Mouse (Mus musculus) lung, embryonic 14.5 days (tissue): ENCODE measurements around the gene Stac. TPM values are rescaled to one million over a fixed set of nuclear protein-coding genes. Genes with fewer than 3 reads are reported as not detected.

Experiments used
- ATAC-seq: fragments of 200-750 bp; cut with Nextera tagmentation; 2 replicates; pipeline ENCODE4 v1.8.0; 2017; ENCODE audit warnings: mild to moderate bottlenecking, moderate TSS enrichment, moderate library complexity; ENCODE audit not compliant: insufficient read depth
- DNase-seq: peaks from one replicate; pipeline ENCODE4 v3.0.0-alpha.2; 2015
- H3K27ac ChIP-seq: fragments of 300-500 bp; sonication (generic); 2 replicates; pipeline ENCODE4 v1.5.1; 2014; ENCODE audit warnings: low read depth, mild to moderate bottlenecking, moderate library complexity
- H3K27me3 ChIP-seq: fragments of 300-500 bp; sonication (generic); 2 replicates; pipeline ENCODE4 v1.6.1; 2014; ENCODE audit warnings: low read length, control low read depth; ENCODE audit not compliant: insufficient read depth
- H3K36me3 ChIP-seq: fragments of 300-500 bp; sonication (generic); 2 replicates; pipeline ENCODE4 v1.6.1; 2014; ENCODE audit warnings: control low read depth; ENCODE audit not compliant: insufficient read depth
- H3K4me1 ChIP-seq: fragments of 300-500 bp; sonication (generic); 2 replicates; pipeline ENCODE4 v1.6.1; 2014; ENCODE audit warnings: antibody characterized with exemption, control low read depth; ENCODE audit not compliant: insufficient read depth
- H3K4me2 ChIP-seq: fragments of 300-500 bp; sonication (generic); 2 replicates; pipeline ENCODE4 v1.6.1; 2014; ENCODE audit warnings: mild to moderate bottlenecking
- H3K4me3 ChIP-seq: fragments of 300-500 bp; sonication (generic); 2 replicates; pipeline ENCODE4 v1.5.1; 2014; ENCODE audit warnings: low read depth, low read length
- H3K9ac ChIP-seq: fragments of 300-500 bp; sonication (generic); 2 replicates; pipeline ENCODE4 v1.6.1; 2014
- H3K9me3 ChIP-seq: fragments of 300-500 bp; sonication (generic); 2 replicates; pipeline ENCODE4 v1.6.1; 2016; ENCODE audit warnings: low read depth, low read length, control low read depth
- CTCF ChIP-seq: IDR thresholded peaks from 2 replicates; pipeline ENCODE4 v1.5.1; 2016; ENCODE audit warnings: antibody characterized with exemption, low read depth
- WGBS: fragments of 180-500 bp; shearing (Covaris S2); extraction: QIAGEN DNeasy Blood & Tissue Kit; methylation state at CpG from one replicate; pipeline ENCODE4 v1.1.7; 2014; 5-methylcytosine and 5-hydroxymethylcytosine counted together
- polyA plus RNA-seq: library from polyadenylated mRNA; unstranded; fragments of >200 nt; fragmentation: Nextera tagmentation; extraction: Ambion mirVana; gene quantifications from 2 replicates; pipeline ENCODE4 v1.2.1, GENCODE M21; 2014

Stac gene
- polyA plus RNA-seq, 1 experiment from 2014 or later, result 0.12 TPM

DNA sequence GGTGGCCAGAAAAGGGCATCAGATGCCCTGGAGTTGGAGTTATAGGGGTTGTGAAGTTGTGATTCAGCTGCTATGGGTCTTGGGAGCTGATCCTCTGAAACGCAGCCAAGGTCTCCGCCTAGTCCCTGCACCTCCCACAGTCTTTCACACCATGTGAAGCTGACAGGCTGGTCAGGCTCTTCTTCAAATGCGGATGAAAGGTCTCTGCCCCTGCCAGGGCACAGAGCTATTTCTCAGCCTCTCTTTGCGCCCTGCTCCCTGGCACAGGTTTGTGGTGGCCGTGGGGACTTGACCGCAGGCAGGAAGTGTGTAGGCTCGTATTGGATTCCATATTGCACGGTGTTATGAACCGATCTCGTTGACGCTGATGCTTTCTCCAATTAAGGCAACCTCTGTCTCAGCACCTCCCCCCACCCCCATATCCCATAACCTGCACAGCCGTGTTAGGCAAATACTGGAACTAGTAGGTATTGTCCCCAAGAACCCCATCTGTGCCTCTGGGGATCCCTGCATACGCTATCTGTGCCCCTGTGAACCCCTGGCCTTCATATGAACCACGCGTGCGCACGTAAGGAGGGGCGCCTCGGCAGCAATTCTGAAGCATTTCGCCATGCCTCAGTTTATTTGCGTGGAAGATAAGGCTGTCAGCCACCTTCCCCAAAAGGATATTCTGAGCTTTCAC is 139.7 kb downstream of the Stac start:
- Histone ChIP-seq H3K4me2 (no peak overlapping the region), H3K4me1 (no peaks in the 10 kb centered on the region), H3K4me3 (no peak overlapping the region), H3K27me3 (no peaks in the 10 kb centered on the region), H3K36me3 (no peaks in the 10 kb centered on the region), H3K9ac (no peak overlapping the region), H3K27ac (no peak overlapping the region), H3K9me3 (no peaks in the 10 kb centered on the region)
- no peak for TF ChIP-seq CTCF
- ATAC-seq (no peak), DNase-seq (no peak)
- 55% methylated on average over 21 of the region's 21 CpGs for WGBS

DNA sequence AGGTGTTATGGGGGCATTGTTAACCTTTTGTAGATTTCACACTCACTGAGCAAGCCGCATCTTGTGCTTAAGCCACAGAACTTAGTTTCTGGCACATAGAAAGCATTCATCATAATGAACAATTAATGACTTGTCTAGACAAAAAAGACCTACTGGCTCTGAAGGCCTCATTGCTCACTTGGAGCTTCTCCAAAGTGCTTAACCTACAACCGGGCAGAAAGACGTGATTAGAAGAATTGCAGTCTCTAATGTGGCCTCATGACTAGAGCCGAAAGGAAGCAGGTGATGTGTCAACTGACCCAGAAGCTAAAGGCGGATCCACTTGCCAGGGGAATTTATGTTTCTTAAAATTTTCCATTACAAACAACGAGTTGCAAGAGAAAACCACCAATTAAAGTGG is 147.5 kb downstream of the Stac start:
- no peak overlapping the region for H3K4me3 ChIP-seq
- no peak for DNase-seq
- ATAC-seq, result no peak
- H3K4me2 ChIP-seq, result no peak overlapping the region
- no peak overlapping the region for H3K27ac ChIP-seq
- H3K36me3 ChIP-seq, result no peaks in the 10 kb centered on the region
- no peaks in the 10 kb centered on the region for H3K4me1 ChIP-seq
- no peak overlapping the region for H3K9ac ChIP-seq
- H3K9me3 ChIP-seq, result no peaks in the 10 kb centered on the region
- no peak for TF ChIP-seq CTCF
- 59% methylated on average over 6 of the region's 6 CpGs for WGBS
- H3K27me3 ChIP-seq, result no peaks in the 10 kb centered on the region

DNA sequence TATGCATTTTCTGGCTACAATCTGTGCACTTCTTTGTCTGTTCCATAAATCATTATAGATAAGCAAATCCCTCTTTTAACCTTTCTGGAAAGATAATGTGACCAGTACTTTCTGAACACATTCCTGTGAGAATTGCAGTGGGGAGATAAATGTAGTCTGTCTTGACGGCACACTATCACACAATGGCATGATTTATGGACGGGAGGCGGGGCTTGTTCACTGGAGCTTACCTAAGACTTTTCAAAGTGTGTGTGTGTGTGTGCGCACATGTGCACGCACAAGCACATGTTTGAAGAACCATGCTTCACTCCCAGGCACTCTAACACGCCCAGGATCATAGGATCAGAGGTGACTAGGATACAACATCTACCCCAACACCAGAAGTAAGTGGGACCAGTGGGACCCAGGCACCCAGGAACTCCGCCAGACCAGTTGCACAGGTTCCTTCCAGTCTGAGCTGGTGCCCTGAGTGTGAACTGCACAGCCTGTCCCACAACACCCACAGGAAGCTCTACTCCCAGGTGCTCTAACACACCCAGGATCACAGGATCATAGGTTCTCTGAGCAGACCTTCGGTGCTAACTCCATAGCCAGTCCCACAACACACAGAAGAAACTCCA is 154.6 kb downstream of the Stac start:
- no peak overlapping the region for H3K9ac ChIP-seq
- H3K4me1 ChIP-seq, result 0 out of 2 replicates have a peak, but pooled peaks cover 3% of the 10 kb centered on the region
- no peak for TF ChIP-seq CTCF
- no peak overlapping the region for H3K27ac ChIP-seq
- H3K4me2 ChIP-seq, result no peak overlapping the region
- no peaks in the 10 kb centered on the region for H3K9me3 ChIP-seq
- 48% methylated on average over 8 of the region's 8 CpGs for WGBS
- ATAC-seq (0 out of 2 replicates have a peak, but pooled peaks have one; percentile 21), DNase-seq (no peak)
- H3K27me3 ChIP-seq, result no peaks in the 10 kb centered on the region
- no peak overlapping the region for H3K4me3 ChIP-seq
- H3K36me3 ChIP-seq, result no peaks in the 10 kb centered on the region

DNA sequence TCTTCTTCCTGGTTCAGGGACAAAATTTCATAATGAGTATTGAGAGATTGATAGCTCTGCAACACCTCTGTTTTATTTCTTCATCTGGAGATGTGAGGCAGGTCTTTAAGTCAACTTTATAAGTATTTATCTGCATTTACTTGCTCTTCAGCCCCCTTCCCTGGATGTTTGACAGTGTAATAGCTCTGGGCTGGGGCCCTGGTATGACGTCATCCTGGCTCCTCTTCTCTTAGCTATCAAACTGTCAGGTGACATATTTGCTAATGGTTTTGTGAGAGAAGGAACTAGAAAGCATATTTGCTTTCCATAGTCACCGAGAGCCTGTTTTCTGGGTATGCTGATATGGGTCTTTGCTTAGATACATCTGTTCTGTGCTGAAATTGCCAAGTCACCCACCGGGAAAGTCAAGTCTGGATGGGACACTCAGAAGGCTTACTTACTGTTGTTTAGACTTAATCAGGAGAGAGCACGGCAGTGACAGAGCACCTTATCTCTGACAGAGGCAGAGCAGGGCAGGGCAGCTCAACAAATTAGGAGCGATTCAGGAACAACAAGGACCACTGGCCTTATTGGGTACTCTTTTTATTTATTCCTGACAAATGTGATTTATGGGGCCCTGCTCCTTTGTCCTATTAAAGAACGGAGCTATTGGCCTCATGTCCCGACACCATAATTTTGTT is 155.3 kb downstream of the Stac start:
- DNase-seq (no peak), ATAC-seq (no peak)
- H3K36me3 ChIP-seq, result no peaks in the 10 kb centered on the region
- H3K4me1 ChIP-seq, result 0 out of 2 replicates have a peak, but pooled peaks cover 3% of the 10 kb centered on the region
- no peaks in the 10 kb centered on the region for H3K27me3 ChIP-seq
- H3K4me2 ChIP-seq, result no peak overlapping the region
- H3K9ac ChIP-seq, result no peak overlapping the region
- no peak overlapping the region for H3K27ac ChIP-seq
- TF ChIP-seq CTCF, result no peak
- 9% methylated on average over 7 of the region's 7 CpGs for WGBS
- H3K9me3 ChIP-seq, result no peaks in the 10 kb centered on the region
- H3K4me3 ChIP-seq, result no peak overlapping the region

DNA sequence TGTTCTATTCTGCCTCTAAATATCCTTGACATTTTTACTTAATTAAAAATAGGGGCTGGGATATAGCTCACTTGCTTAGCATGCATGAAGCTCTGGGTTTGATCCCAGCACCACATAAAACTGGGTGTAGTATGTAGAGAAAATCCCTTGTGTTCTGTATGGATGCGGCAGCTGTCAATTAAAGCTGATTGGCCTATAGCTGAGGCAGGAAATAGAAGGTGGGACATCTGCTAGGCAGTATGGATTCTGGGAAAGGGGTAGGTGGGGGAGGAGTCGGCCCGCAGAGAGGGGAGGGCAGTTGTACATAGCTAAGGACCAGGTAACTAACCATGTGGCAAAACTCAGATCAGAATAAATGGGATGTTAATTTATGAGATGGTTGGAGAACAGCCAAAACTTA is 166.3 kb downstream of the Stac start:
- H3K27me3 ChIP-seq, result no peaks in the 10 kb centered on the region
- WGBS, result 93% methylated on average over 3 of the region's 3 CpGs
- TF ChIP-seq CTCF, result no peak

DNA sequence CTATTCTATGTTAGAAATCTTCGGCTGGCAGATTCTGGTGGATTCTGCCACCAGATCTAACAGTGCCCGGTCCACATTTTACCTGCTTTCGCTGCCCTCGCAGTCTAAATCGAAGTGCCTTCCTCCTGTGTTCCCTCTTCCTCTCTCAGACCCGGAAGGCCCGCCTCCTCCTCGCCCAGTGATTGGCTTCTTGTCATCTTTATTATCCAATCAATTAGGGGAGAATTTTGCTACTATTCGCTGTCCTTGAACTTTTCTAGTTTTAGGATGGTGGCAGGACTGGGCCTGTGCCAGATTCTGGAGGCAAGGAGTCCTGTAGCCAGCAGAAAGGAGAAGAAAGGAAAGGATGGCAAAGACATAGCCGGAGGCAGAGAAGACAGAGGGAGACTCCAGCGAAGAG is 167.0 kb downstream of the Stac start:
- H3K4me1 ChIP-seq, result no peaks in the 10 kb centered on the region
- ATAC-seq (no peak), DNase-seq (no peak)
- H3K27ac ChIP-seq, result no peak overlapping the region
- H3K9me3 ChIP-seq, result no peaks in the 10 kb centered on the region
- H3K4me3 ChIP-seq, result no peak overlapping the region
- H3K36me3 ChIP-seq, result no peaks in the 10 kb centered on the region
- no peak overlapping the region for H3K9ac ChIP-seq
- H3K27me3 ChIP-seq, result no peaks in the 10 kb centered on the region
- H3K4me2 ChIP-seq, result no peak overlapping the region
- TF ChIP-seq CTCF, result no peak
- WGBS, result 89% methylated on average over 11 of the region's 11 CpGs

More for the DNA sequence above, 166.3 kb downstream of the Stac start:
- no peak overlapping the region for H3K4me3 ChIP-seq
- H3K9me3 ChIP-seq, result no peaks in the 10 kb centered on the region
- H3K27ac ChIP-seq, result no peak overlapping the region
- ATAC-seq (no peak), DNase-seq (no peak)
- H3K4me2 ChIP-seq, result no peak overlapping the region
- no peaks in the 10 kb centered on the region for H3K36me3 ChIP-seq
- H3K9ac ChIP-seq, result no peak overlapping the region
- no peaks in the 10 kb centered on the region for H3K4me1 ChIP-seq

DNA sequence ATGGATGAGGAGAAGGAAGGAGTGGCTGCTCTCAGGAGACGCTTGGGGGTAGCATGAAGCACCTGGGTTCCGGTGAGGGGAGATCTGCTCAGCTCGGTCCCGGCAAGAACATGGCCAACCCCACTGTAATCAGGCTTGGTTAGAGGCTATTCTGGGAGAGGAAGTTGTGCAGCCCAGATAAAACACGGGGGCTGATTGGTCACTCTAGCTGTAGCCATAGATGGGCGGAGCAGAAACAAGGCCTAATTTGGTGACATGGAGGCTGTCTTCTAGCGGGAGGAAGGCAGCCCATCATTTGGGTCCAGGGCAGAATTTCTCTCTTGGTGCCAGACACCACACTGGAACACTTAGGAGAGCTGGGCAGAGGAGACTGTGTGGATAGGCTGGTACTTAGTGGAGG is 167.9 kb downstream of the Stac start:
- Histone ChIP-seq H3K4me2 (no peak overlapping the region), H3K4me3 (no peak overlapping the region), H3K27ac (no peak overlapping the region), H3K36me3 (no peaks in the 10 kb centered on the region), H3K9ac (no peak overlapping the region), H3K9me3 (no peaks in the 10 kb centered on the region), H3K4me1 (no peaks in the 10 kb centered on the region), H3K27me3 (no peaks in the 10 kb centered on the region)
- no peak for DNase-seq
- TF ChIP-seq CTCF, result no peak
- WGBS, result 90% methylated on average over 7 of the region's 7 CpGs
- no peak for ATAC-seq
